Comparison of ENCODE assay signal across 8 mouse cellular contexts in the genomic region with DNA sequence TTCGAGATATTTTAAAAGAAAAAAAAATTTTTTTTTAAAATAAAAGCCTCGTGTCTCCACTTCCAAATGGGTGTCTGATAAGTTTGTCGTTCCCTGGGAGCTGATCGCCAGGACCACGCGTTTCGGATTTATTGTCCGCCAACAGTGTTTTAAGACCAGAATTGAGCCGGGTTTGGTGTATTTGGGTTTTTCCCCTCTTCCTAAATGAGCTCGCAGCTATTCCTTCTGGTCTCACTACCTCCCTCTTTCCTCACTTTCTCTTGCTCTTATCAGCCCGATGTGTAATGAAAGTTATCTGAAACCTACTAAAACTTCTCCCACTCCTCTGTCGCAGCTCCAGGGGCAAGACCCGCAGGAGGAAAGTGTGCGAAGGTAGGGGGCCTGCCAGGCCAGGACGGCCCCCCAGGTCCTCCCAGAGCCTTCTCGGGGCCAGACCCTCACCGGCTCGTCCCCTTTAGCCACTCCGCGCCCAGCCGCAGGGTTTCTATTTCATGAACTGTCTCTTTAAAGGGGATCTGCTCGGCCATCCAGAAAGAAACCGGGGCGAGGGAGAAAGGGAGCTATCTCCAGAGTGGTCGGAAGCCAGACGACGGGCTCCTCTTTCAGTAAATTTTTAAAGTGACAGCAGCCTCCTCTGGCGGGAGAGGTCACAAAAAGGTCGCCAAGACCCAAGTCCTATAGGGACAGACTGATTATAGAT.
A peak's percentile ranks its signal among the peaks of the same experiment; 100 is the strongest.
DNase-seq lines count a peak whose midpoint lies in the region; ATAC-seq and TF ChIP-seq lines count a peak whose summit lies in the region.

No protein-coding gene starts in this region.

- peak overlapping the region; percentile 39 for H3K4me3 ChIP-seq in cortical plate, adult 2 months (ENCODE audit: insufficient read depth, low read length)
- peak overlapping the region; percentile 42 for H3K4me3 ChIP-seq in intestine, embryonic 15.5 days (replicated peaks)
- peak overlapping the region; percentile 56 for H3K4me3 ChIP-seq in liver, embryonic 16.5 days (ENCODE audit: low read depth, low read length)
- peak overlapping the region; percentile 49 for H3K4me3 ChIP-seq in neural tube, embryonic 13.5 days

- no peak overlapping the region for H3K27ac ChIP-seq in cortical plate, adult 2 months (ENCODE audit: insufficient read depth, low read length)
- H3K27ac ChIP-seq in intestine, embryonic 15.5 days: no peak overlapping the region
- H3K27ac ChIP-seq in liver, embryonic 16.5 days (ENCODE audit: low read length): no peak overlapping the region
- H3K27ac ChIP-seq in neural tube, embryonic 13.5 days (replicated peaks): peak overlapping the region; percentile 64

- no peaks in the 10 kb centered on the region for H3K36me3 ChIP-seq in intestine, embryonic 15.5 days
- no peaks in the 10 kb centered on the region for H3K36me3 ChIP-seq in liver, embryonic 16.5 days (ENCODE audit: control insufficient read depth, insufficient read depth)
- H3K36me3 ChIP-seq in neural tube, embryonic 13.5 days: no peaks in the 10 kb centered on the region

- H3K4me2 ChIP-seq in intestine, embryonic 15.5 days (replicated peaks): peak overlapping the region; percentile 82
- H3K4me2 ChIP-seq in liver, embryonic 16.5 days (ENCODE audit: low read depth, low read length): peak overlapping the region; percentile 71
- H3K4me2 ChIP-seq in neural tube, embryonic 13.5 days: peak overlapping the region; percentile 81

- no peak for TF ChIP-seq CTCF in cortical plate, adult 2 months (IDR thresholded peaks at IDR 0.05; ENCODE audit: extremely low read depth, insufficient read depth, low read length)

- peak overlapping the region; percentile 38 for H3K9ac ChIP-seq in intestine, embryonic 15.5 days
- peak overlapping the region; percentile 43; the same call in 1 of the 2 replicates for H3K9ac ChIP-seq in liver, embryonic 16.5 days (ENCODE audit: low read depth, low read length)
- H3K9ac ChIP-seq in neural tube, embryonic 13.5 days: peak overlapping the region; percentile 67

- no peaks in the 10 kb centered on the region for H3K4me1 ChIP-seq in cortical plate, adult 2 months (ENCODE audit: control insufficient read depth, insufficient read depth, low read length)
- peaks cover 9% of the 10 kb centered on the region; the same call in 1 of the 2 replicates for H3K4me1 ChIP-seq in intestine, embryonic 15.5 days (replicated peaks)
- no peaks in the 10 kb centered on the region for H3K4me1 ChIP-seq in liver, embryonic 16.5 days (ENCODE audit: control insufficient read depth, low read depth, low read length)
- peaks cover 17% of the 10 kb centered on the region for H3K4me1 ChIP-seq in neural tube, embryonic 13.5 days (replicated peaks)

- H3K9me3 ChIP-seq in intestine, embryonic 15.5 days: no peaks in the 10 kb centered on the region
- no peaks in the 10 kb centered on the region for H3K9me3 ChIP-seq in liver, embryonic 16.5 days (replicated peaks; ENCODE audit: control insufficient read depth, low read length)
- H3K9me3 ChIP-seq in neural tube, embryonic 13.5 days: no peaks in the 10 kb centered on the region

- peak; percentile 55 for ATAC-seq in granulocyte monocyte progenitor cell, adult 5-6 weeks (replicated peaks; ENCODE audit: poor library complexity, severe bottlenecking)
- peak; percentile 56 for ATAC-seq in intestine, embryonic 15.5 days
- ATAC-seq in liver, embryonic 16.5 days (ENCODE audit: low read depth): no peak
- ATAC-seq in neural tube, embryonic 13.5 days (ENCODE audit: low read depth): peak; percentile 52; the same call in 1 of the 2 replicates

- DNase-seq in cerebellum, adult 9-10 months: peak; percentile 8
- DNase-seq in cerebellum, adult 9-11 months: no peak
- DNase-seq in B cell, adult 2 months: no peak

- no peak for TF ChIP-seq POLR2A in cortical plate, adult 2 months (IDR thresholded peaks at IDR 0.05; ENCODE audit: extremely low read depth, insufficient read depth, low read length)

- WGBS in intestine, embryonic 15.5 days: under 1% methylated on average over 29 of the region's 29 CpGs
- WGBS in liver, embryonic 16.5 days (ENCODE audit: insufficient replicate concordance): under 1% methylated on average over 29 of the region's 29 CpGs
- 0% methylated on average over 29 of the region's 29 CpGs for WGBS in neural tube, embryonic 13.5 days

- peaks cover 21% of the 10 kb centered on the region for H3K27me3 ChIP-seq in intestine, embryonic 15.5 days (replicated peaks)
- H3K27me3 ChIP-seq in liver, embryonic 16.5 days (ENCODE audit: control insufficient read depth, insufficient read depth, low read depth, low read length): peaks cover 9% of the 10 kb centered on the region
- peaks cover 45% of the 10 kb centered on the region for H3K27me3 ChIP-seq in neural tube, embryonic 13.5 days
